Mouse (Mus musculus): Measurements from ENCODE around the gene Gnl2.

DNA sequence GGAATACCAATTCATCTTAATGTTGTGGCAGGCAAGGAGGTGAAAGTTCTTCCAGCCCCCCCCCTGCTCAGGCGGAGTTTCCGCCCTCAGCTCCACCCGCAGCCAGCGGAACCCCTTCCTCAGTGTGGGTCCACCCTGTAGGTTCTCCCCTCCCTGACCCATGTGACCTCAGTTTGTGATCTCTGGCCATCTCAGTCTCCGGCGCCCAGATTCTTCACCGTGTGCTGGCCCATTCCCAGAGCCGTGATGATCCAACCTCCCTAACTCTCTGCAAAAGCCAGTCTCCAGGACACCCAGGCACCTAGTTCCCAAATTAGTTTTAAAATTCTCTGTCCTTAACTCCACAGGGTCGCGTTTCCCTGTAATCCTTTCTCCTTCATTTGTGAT, 28.7 kb upstream of the Gnl2 start:
- TF ChIP-seq POLR2A (IDR thresholded peaks at IDR 0.05; ENCODE audit: control insufficient read depth in 1 of 2, insufficient read depth in 1 of 2, low read depth in 1 of 2, low read length in 2 of 2, poor library complexity in 1 of 2) = no peak
- no peak for TF ChIP-seq TCF12 (IDR thresholded peaks at IDR 0.05; ENCODE audit: low read depth, low read length)
- TF ChIP-seq USF1 (IDR thresholded peaks at IDR 0.05; ENCODE audit: low read depth, low read length) = no peak
- no peak for TF ChIP-seq TBP (IDR thresholded peaks at IDR 0.05; ENCODE audit: low read depth, low read length)
- no peak for TF ChIP-seq RCOR1 (IDR thresholded peaks at IDR 0.05; ENCODE audit: low read depth, low read length)
- TF ChIP-seq CTCF (IDR thresholded peaks at IDR 0.05 in 2 of 3, conservative IDR thresholded peaks at IDR 0.05 in 1 of 3; ENCODE audit: control insufficient read depth in 1 of 3, insufficient read depth in 1 of 3, low read depth in 2 of 3, low read length in 3 of 3, poor library complexity in 1 of 3, severe bottlenecking in 1 of 3) = no peak
- no peak for TF ChIP-seq NRF1 (IDR thresholded peaks at IDR 0.05; ENCODE audit: insufficient read depth, low read depth, low read length, poor library complexity, severe bottlenecking)
- no peak for TF ChIP-seq TAL1 (IDR thresholded peaks at IDR 0.05; ENCODE audit: low read length)
- TF ChIP-seq ZMIZ1 (IDR thresholded peaks at IDR 0.05; ENCODE audit: low read depth, low read length) = no peak
- TF ChIP-seq EP300 (IDR thresholded peaks at IDR 0.05; ENCODE audit: low read depth in 1 of 2, low read length in 2 of 2) = no peak
- TF ChIP-seq ZNF384 (IDR thresholded peaks at IDR 0.05; ENCODE audit: low read depth, low read length) = no peak
- no peak for TF ChIP-seq GATA1 (IDR thresholded peaks at IDR 0.05; ENCODE audit: low read depth, low read length)
- no peak for TF ChIP-seq NELFE (IDR thresholded peaks at IDR 0.05; ENCODE audit: low read depth, low read length)
